Mouse (Mus musculus) ovary, adult 18-20 months (tissue): ENCODE results near the gene Arl8a.

ENCODE experiments used
- DNase-seq: peaks from one replicate; pipeline ENCODE4 v3.0.0; 2022; ENCODE audit warnings: low spot score, mixed read lengths

Arl8a gene

DNA sequence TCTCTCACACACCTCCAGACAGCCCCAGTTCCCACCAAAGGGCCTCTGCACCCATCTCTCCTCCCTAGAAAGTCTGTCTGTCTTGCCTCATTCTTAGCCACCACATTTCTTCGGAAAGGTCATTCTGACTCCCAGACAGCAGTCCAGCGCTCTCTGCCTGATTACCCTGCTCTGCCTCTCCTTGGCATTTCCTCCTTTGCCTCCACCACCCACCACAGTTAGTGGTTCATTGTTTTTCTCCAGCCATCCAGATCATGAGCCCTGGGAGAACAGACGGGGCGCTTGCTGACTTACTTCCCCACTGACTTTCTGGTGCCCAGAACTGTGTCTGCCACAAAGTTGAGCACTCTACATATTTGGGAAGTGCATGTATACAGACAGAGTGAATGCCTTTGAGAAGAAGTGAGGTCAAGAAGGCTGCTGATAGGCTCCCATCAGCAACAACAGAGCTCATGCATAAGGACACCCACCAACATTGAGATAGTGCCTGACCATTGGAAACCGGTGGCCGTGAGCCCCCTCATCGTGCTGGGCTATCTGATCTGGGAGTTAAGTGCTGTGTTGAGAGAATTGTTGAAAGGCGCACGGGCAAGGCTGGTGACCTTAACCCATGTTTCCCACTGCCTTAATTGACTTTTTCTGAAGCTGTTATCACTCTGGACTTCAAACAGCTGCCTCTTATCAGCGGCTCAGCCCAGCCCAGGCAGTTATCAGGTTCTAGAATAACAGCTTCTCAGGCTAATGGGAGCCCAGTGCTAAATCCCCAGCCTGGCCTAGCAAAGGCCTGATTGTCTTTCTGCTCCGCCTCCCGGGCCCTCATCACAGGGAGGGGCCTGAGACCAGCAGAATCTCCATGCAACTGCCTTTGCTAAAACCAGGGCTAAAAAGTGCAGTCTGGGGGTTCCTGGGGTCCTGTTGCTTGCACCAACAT, 57.8 kb downstream of the Arl8a start:
- peak; percentile 67 for DNase-seq

DNA sequence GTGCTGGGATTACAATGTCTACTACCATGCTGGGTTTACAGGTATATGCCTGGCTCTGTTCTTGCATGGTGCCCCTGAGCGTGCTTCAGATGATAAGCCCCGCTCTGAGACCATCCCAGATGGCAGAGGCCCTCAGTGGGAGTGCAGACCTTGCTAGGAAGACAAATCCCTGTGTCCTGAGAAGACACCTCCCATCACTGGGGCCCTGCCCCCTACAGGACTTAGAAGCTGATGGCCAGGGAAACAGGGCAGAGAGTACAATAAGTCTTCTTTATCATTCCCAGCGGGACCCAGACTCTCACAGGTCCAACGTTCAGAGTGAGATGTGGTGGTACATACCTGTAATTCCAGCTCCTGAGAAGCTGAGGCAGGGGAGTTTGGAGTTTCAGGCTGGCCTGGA, 58.6 kb downstream of the Arl8a start:
- DNase-seq = no peak
